Mouse (Mus musculus): ENCODE data around the gene Mark1. TPM values are rescaled to one million over a fixed set of nuclear protein-coding genes. Genes with fewer than 3 reads are reported as not detected.
A peak's percentile ranks its signal among the peaks of the same experiment; 100 is the strongest.

Gene Mark1
- polyA plus RNA-seq, 1 experiment from 2014 or later: 2.9 TPM

GRCm38 (mm10) chr1:184997466-184997865 is 1.9 kb downstream of the Mark1 start:
- no peak overlapping the region for H3K9ac ChIP-seq
- no peak for ATAC-seq (ENCODE audit: insufficient number of reproducible peaks, low FRiP score, low TSS enrichment, low read depth)
- H3K4me3 ChIP-seq: no peak overlapping the region
- 66% methylated on average over 11 of the region's 11 CpGs for WGBS
- no peaks in the 10 kb centered on the region for H3K9me3 ChIP-seq
- H3K4me1 ChIP-seq: peaks cover 15% of the 10 kb centered on the region
- H3K4me2 ChIP-seq: no peak overlapping the region
- no peak overlapping the region for H3K27ac ChIP-seq
- H3K36me3 ChIP-seq: no peaks in the 10 kb centered on the region
- H3K27me3 ChIP-seq: 0 out of 2 replicates have a peak, but pooled peaks cover 3% of the 10 kb centered on the region

- H3K4me1 ChIP-seq: peaks cover 13% of the 10 kb centered on the region
- no peak for ATAC-seq (ENCODE audit: insufficient number of reproducible peaks, low FRiP score, low TSS enrichment, low read depth)
- no peak overlapping the region for H3K4me3 ChIP-seq
- no peaks in the 10 kb centered on the region for H3K27me3 ChIP-seq
- 78% methylated on average over 4 of the region's 4 CpGs for WGBS
- H3K9me3 ChIP-seq: no peaks in the 10 kb centered on the region
- H3K9ac ChIP-seq: no peak overlapping the region
- H3K36me3 ChIP-seq: no peaks in the 10 kb centered on the region
- no peak overlapping the region for H3K27ac ChIP-seq
- H3K4me2 ChIP-seq: no peak overlapping the region
These were observed 4.0 kb downstream of the Mark1 start for GRCm38 (mm10) chr1:184995335-184995734.

GRCm38 (mm10) chr1:184991191-184991590 is 8.2 kb downstream of the Mark1 start:
- Histone ChIP-seq H3K27ac (no peak overlapping the region), H3K9ac (no peak overlapping the region), H3K4me1 (0 out of 2 replicates have a peak, but pooled peaks cover 2% of the 10 kb centered on the region), H3K27me3 (no peaks in the 10 kb centered on the region), H3K4me3 (no peak overlapping the region), H3K9me3 (no peaks in the 10 kb centered on the region), H3K4me2 (no peak overlapping the region), H3K36me3 (no peaks in the 10 kb centered on the region)
- ATAC-seq (ENCODE audit: insufficient number of reproducible peaks, low FRiP score, low TSS enrichment, low read depth): no peak
- whole genome bisulfite sequencing: 94% methylated on average over 10 of the region's 10 CpGs

GRCm38 (mm10) chr1:184986748-184987147 is 12.6 kb downstream of the Mark1 start:
- Histone ChIP-seq H3K27ac (no peak overlapping the region), H3K4me3 (no peak overlapping the region), H3K9ac (no peak overlapping the region), H3K4me1 (0 out of 2 replicates have a peak, but pooled peaks cover 2% of the 10 kb centered on the region), H3K27me3 (no peaks in the 10 kb centered on the region), H3K4me2 (no peak overlapping the region), H3K9me3 (no peaks in the 10 kb centered on the region), H3K36me3 (no peaks in the 10 kb centered on the region)
- WGBS: 55% methylated on average over 2 of the region's 2 CpGs
- ATAC-seq (ENCODE audit: insufficient number of reproducible peaks, low FRiP score, low TSS enrichment, low read depth): no peak

- Histone ChIP-seq H3K9ac (no peak overlapping the region), H3K4me3 (no peak overlapping the region), H3K27me3 (no peaks in the 10 kb centered on the region), H3K4me2 (no peak overlapping the region), H3K9me3 (no peaks in the 10 kb centered on the region), H3K4me1 (0 out of 2 replicates have a peak, but pooled peaks cover 2% of the 10 kb centered on the region), H3K27ac (no peak overlapping the region), H3K36me3 (no peaks in the 10 kb centered on the region)
- 79% methylated on average over 2 of the region's 2 CpGs for WGBS
- no peak for ATAC-seq (ENCODE audit: insufficient number of reproducible peaks, low FRiP score, low TSS enrichment, low read depth)
These were observed 14.6 kb downstream of the Mark1 start for GRCm38 (mm10) chr1:184984723-184985122.

GRCm38 (mm10) chr1:184983751-184984150 is 15.6 kb downstream of the Mark1 start:
- no peak overlapping the region for H3K27ac ChIP-seq
- no peak overlapping the region for H3K4me2 ChIP-seq
- 33% methylated on average over 3 of the region's 3 CpGs for WGBS
- H3K36me3 ChIP-seq: no peaks in the 10 kb centered on the region
- H3K9ac ChIP-seq: no peak overlapping the region
- H3K9me3 ChIP-seq: no peaks in the 10 kb centered on the region
- H3K4me3 ChIP-seq: no peak overlapping the region
- no peak for ATAC-seq (ENCODE audit: insufficient number of reproducible peaks, low FRiP score, low TSS enrichment, low read depth)
- 0 out of 2 replicates have a peak, but pooled peaks cover 2% of the 10 kb centered on the region for H3K4me1 ChIP-seq
- no peaks in the 10 kb centered on the region for H3K27me3 ChIP-seq

- Histone ChIP-seq H3K27ac (no peak overlapping the region), H3K36me3 (no peaks in the 10 kb centered on the region), H3K4me1 (peaks cover 3% of the 10 kb centered on the region; the same call in 1 of the 2 replicates), H3K4me2 (no peak overlapping the region), H3K27me3 (no peaks in the 10 kb centered on the region), H3K4me3 (no peak overlapping the region), H3K9ac (no peak overlapping the region), H3K9me3 (no peaks in the 10 kb centered on the region)
- WGBS: 70% methylated on average over 8 of the region's 8 CpGs
- ATAC-seq (ENCODE audit: insufficient number of reproducible peaks, low FRiP score, low TSS enrichment, low read depth): no peak
These were observed 27.1 kb downstream of the Mark1 start for GRCm38 (mm10) chr1:184972214-184972776.

- Histone ChIP-seq H3K4me3 (no peak overlapping the region), H3K9me3 (no peaks in the 10 kb centered on the region), H3K9ac (no peak overlapping the region), H3K4me2 (no peak overlapping the region), H3K4me1 (no peaks in the 10 kb centered on the region), H3K36me3 (no peaks in the 10 kb centered on the region), H3K27me3 (no peaks in the 10 kb centered on the region), H3K27ac (no peak overlapping the region)
- WGBS: 85% methylated on average over 4 of the region's 4 CpGs
- no peak for ATAC-seq (ENCODE audit: insufficient number of reproducible peaks, low FRiP score, low TSS enrichment, low read depth)
These were observed 30.0 kb downstream of the Mark1 start for GRCm38 (mm10) chr1:184969374-184969773.

- Histone ChIP-seq H3K4me2 (no peak overlapping the region), H3K27me3 (no peaks in the 10 kb centered on the region), H3K4me1 (0 out of 2 replicates have a peak, but pooled peaks cover 3% of the 10 kb centered on the region), H3K9me3 (peaks cover 6% of the 10 kb centered on the region; the same call in 1 of the 2 replicates), H3K36me3 (peaks cover 3% of the 10 kb centered on the region; the same call in 1 of the 2 replicates), H3K4me3 (no peak overlapping the region), H3K27ac (no peak overlapping the region), H3K9ac (no peak overlapping the region)
- WGBS: 57% methylated on average over 12 of the region's 12 CpGs
- no peak for ATAC-seq (ENCODE audit: insufficient number of reproducible peaks, low FRiP score, low TSS enrichment, low read depth)
These were observed 33.5 kb downstream of the Mark1 start for GRCm38 (mm10) chr1:184965682-184966360.

- Histone ChIP-seq H3K9me3 (peaks cover 6% of the 10 kb centered on the region; the same call in 1 of the 2 replicates), H3K4me1 (0 out of 2 replicates have a peak, but pooled peaks cover 3% of the 10 kb centered on the region), H3K9ac (no peak overlapping the region), H3K27ac (no peak overlapping the region), H3K4me2 (no peak overlapping the region), H3K27me3 (no peaks in the 10 kb centered on the region), H3K36me3 (peaks cover 3% of the 10 kb centered on the region; the same call in 1 of the 2 replicates), H3K4me3 (no peak overlapping the region)
- peak; percentile 58; the same call in 1 of the 2 replicates for ATAC-seq (ENCODE audit: insufficient number of reproducible peaks, low FRiP score, low TSS enrichment, low read depth)
- WGBS: 73% methylated on average over 12 of the region's 12 CpGs
These were observed 36.2 kb downstream of the Mark1 start for GRCm38 (mm10) chr1:184963121-184963693.

GRCm38 (mm10) chr1:184961853-184962252 is 37.5 kb downstream of the Mark1 start:
- no peak overlapping the region for H3K4me3 ChIP-seq
- 0 out of 2 replicates have a peak, but pooled peaks cover 3% of the 10 kb centered on the region for H3K4me1 ChIP-seq
- no peak overlapping the region for H3K4me2 ChIP-seq
- H3K9ac ChIP-seq: no peak overlapping the region
- ATAC-seq (ENCODE audit: insufficient number of reproducible peaks, low FRiP score, low TSS enrichment, low read depth): no peak
- H3K9me3 ChIP-seq: peaks cover 10% of the 10 kb centered on the region
- H3K27ac ChIP-seq: no peak overlapping the region
- H3K36me3 ChIP-seq: peaks cover 3% of the 10 kb centered on the region; the same call in 1 of the 2 replicates
- no peaks in the 10 kb centered on the region for H3K27me3 ChIP-seq
- 78% methylated on average over 5 of the region's 5 CpGs for WGBS

GRCm38 (mm10) chr1:184958818-184959217 is 40.6 kb downstream of the Mark1 start:
- Histone ChIP-seq H3K27ac (no peak overlapping the region), H3K27me3 (no peaks in the 10 kb centered on the region), H3K9me3 (peaks cover 10% of the 10 kb centered on the region), H3K36me3 (peaks cover 3% of the 10 kb centered on the region; the same call in 1 of the 2 replicates), H3K9ac (no peak overlapping the region), H3K4me1 (0 out of 2 replicates have a peak, but pooled peaks cover 3% of the 10 kb centered on the region), H3K4me3 (no peak overlapping the region), H3K4me2 (no peak overlapping the region)
- 84% methylated on average over 9 of the region's 9 CpGs for WGBS
- ATAC-seq (ENCODE audit: insufficient number of reproducible peaks, low FRiP score, low TSS enrichment, low read depth): no peak
